Mouse (Mus musculus): ENCODE results near the gene Zfp57. TPM values are rescaled to one million over a fixed set of nuclear protein-coding genes. Genes with fewer than 3 reads are reported as not detected.

Gene Zfp57
- total and polyA plus RNA-seq, 3 experiments, result 0.26 TPM; not detected in 2

- Histone ChIP-seq H3K9me3 (replicated peaks; ENCODE audit: low read length) (no peaks in the 10 kb centered on the region), H3K9ac (ENCODE audit: insufficient read depth, low read depth) (no peak overlapping the region), H3K4me2 (ENCODE audit: insufficient read depth, low read depth, poor library complexity, severe bottlenecking) (no peak overlapping the region), H3K4me3 (replicated peaks in 1 of 3; ENCODE audit: low read depth in 2 of 3, low read length in 2 of 3, poor library complexity in 1 of 3) (no peak overlapping the region), H3K4me1 (ENCODE audit: control insufficient read depth in 1 of 2, insufficient read depth in 2 of 2) (peaks cover 0 to 11% of the 10 kb centered on the region in 2 experiments; a peak in 2 of 4 replicates), H3K79me2 (replicated peaks; ENCODE audit: control insufficient read depth, extremely low read depth, insufficient read depth, poor library complexity, severe bottlenecking) (no peaks in the 10 kb centered on the region), H3K27me3 (replicated peaks) (no peaks in the 10 kb centered on the region), H3K27ac (ENCODE audit: insufficient read depth, low read depth) (no peak overlapping the region), H3K36me3 (replicated peaks in 1 of 2; ENCODE audit: control insufficient read depth in 1 of 2, insufficient read depth in 1 of 2, low read length in 1 of 2) (peaks cover 0 to 19% of the 10 kb centered on the region in 2 experiments)
- TF ChIP-seq ELF1 (IDR thresholded peaks at IDR 0.05; ENCODE audit: low read depth, low read length) (no peak), POLR2AphosphoS2 (IDR thresholded peaks at IDR 0.05; ENCODE audit: low read depth, low read length) (no peak), GABPA (IDR thresholded peaks at IDR 0.05; ENCODE audit: insufficient replicate concordance, low read depth, low read length) (no peak), CHD2 (IDR thresholded peaks at IDR 0.05; ENCODE audit: low read length) (no peak), POLR2A (IDR thresholded peaks at IDR 0.05; ENCODE audit: low read depth, low read length) (no peak), MAFK (IDR thresholded peaks at IDR 0.05; ENCODE audit: insufficient replicate concordance, low read length) (no peak), UBTF (IDR thresholded peaks at IDR 0.05; ENCODE audit: low read depth, low read length) (no peak), IRF4 (IDR thresholded peaks at IDR 0.05; ENCODE audit: low read depth, low read length) (no peak), ZKSCAN1 (IDR thresholded peaks at IDR 0.05; ENCODE audit: borderline replicate concordance, low read depth, low read length) (no peak), ZMIZ1 (IDR thresholded peaks at IDR 0.05; ENCODE audit: low read depth, low read length) (no peak), JUN (IDR thresholded peaks at IDR 0.05; ENCODE audit: insufficient read depth, low read depth, low read length) (no peak)
- no peak for DNase-seq (ENCODE audit: extremely low read depth)
- dilution Hi-C loops (cut with MboI; ENCODE audit: extremely low pct_ligation_motif_present, extremely low pct_unique_long_range_greater_than_20kb, low sequenced_read_pairs) (no loop called here), in situ Hi-C loops (cut with MboI; ENCODE audit: low pct_ligation_motif_present, low pct_unique_long_range_greater_than_20kb, low sequenced_read_pairs) (no loop called here)
Measured at GRCm38 (mm10) chr17:36966875-36967274, 34.1 kb upstream of the Zfp57 start.

GRCm38 (mm10) chr17:36970316-36970890, 30.6 kb upstream of the Zfp57 start:
- dilution Hi-C loops (cut with MboI; ENCODE audit: extremely low pct_ligation_motif_present, extremely low pct_unique_long_range_greater_than_20kb, low sequenced_read_pairs) (no loop called here), in situ Hi-C loops (cut with MboI; ENCODE audit: low pct_ligation_motif_present, low pct_unique_long_range_greater_than_20kb, low sequenced_read_pairs) (no loop called here)
- Histone ChIP-seq H3K4me1 (ENCODE audit: control insufficient read depth in 1 of 2, insufficient read depth in 2 of 2) (peaks cover 0 to 11% of the 10 kb centered on the region in 2 experiments; a peak in 2 of 4 replicates), H3K9me3 (replicated peaks; ENCODE audit: low read length) (no peaks in the 10 kb centered on the region), H3K9ac (ENCODE audit: insufficient read depth, low read depth) (no peak overlapping the region), H3K4me2 (ENCODE audit: insufficient read depth, low read depth, poor library complexity, severe bottlenecking) (no peak overlapping the region), H3K27me3 (replicated peaks) (no peaks in the 10 kb centered on the region), H3K27ac (ENCODE audit: insufficient read depth, low read depth) (no peak overlapping the region), H3K79me2 (replicated peaks; ENCODE audit: control insufficient read depth, extremely low read depth, insufficient read depth, poor library complexity, severe bottlenecking) (no peaks in the 10 kb centered on the region), H3K36me3 (replicated peaks in 1 of 2; ENCODE audit: control insufficient read depth in 1 of 2, insufficient read depth in 1 of 2, low read length in 1 of 2) (peaks cover 0 to 5% of the 10 kb centered on the region in 2 experiments), H3K4me3 (replicated peaks in 1 of 3; ENCODE audit: low read depth in 2 of 3, low read length in 2 of 3, poor library complexity in 1 of 3) (no peak overlapping the region)
- no peak for DNase-seq (ENCODE audit: extremely low read depth)
- TF ChIP-seq ZNF384 (IDR thresholded peaks at IDR 0.05; ENCODE audit: low read depth, low read length), result no peak
- TF ChIP-seq NRF1 (IDR thresholded peaks at IDR 0.05; ENCODE audit: low read depth, low read length), result no peak
- TF ChIP-seq EP300 (IDR thresholded peaks at IDR 0.05; ENCODE audit: low read length), result no peak
- no peak for TF ChIP-seq ZMIZ1 (IDR thresholded peaks at IDR 0.05; ENCODE audit: low read depth, low read length)
- TF ChIP-seq USF1 (IDR thresholded peaks at IDR 0.05; ENCODE audit: low read depth, low read length), result no peak

Data from CH12.LX (cell line).